Mouse (Mus musculus) cerebellum, adult 2 months (tissue): Measurements from ENCODE around the gene Pax7.

Experiments
- CTCF ChIP-seq: fragments of 200-500 bp; IDR thresholded peaks from 2 replicates; pipeline ENCODE4 v1.5.1; 2011; ENCODE audit warnings: low read depth, mild to moderate bottlenecking, control low read depth, low read length, moderate library complexity, borderline replicate concordance; ENCODE audit not compliant: insufficient read depth
- POLR2A ChIP-seq: fragments of 200-500 bp; IDR thresholded peaks from 2 replicates; pipeline ENCODE4 v1.6.1; 2011; ENCODE audit warnings: low read length, control low read depth, borderline replicate concordance; ENCODE audit not compliant: insufficient read depth

DNA sequence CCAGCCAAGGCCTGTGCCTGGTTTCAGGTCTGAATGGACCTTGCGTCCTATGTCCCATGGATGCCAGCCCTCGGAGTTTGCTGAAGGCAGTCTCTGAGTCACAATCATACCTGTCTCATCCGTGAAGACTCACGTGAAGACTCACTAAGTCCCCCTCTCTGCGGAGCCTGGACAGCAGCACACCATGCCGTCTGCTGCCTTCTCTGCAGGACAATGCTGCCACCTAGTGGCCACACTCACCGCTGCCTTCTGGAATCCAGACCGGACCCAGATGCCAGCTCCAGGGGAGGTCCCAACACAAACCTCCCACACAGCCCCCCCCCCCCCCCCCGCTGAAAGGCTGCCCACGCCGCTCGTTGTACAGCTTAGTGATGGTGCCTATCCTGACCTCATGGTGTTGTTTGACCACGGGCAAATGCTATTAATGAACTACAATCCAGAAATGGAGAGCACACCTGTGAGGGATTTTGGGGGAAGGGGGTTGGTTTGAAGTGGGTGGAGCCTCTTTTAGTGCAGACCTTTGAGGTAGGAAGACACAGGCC, 25.4 kb upstream of the Pax7 start:
- TF ChIP-seq CTCF (peak; percentile 95), POLR2A (no peak)
